Mouse (Mus musculus) heart, embryonic 15.5 days (tissue): ENCODE results near the gene Atg101. TPM values are rescaled to one million over a fixed set of nuclear protein-coding genes. Genes with fewer than 3 reads are reported as not detected.
A peak's percentile ranks its signal among the peaks of the same experiment; 100 is the strongest.

Experiments
- ATAC-seq: fragments of 200-750 bp; cut with Nextera tagmentation; replicated peaks from 2 replicates; pipeline ENCODE4 v1.8.0; 2017; ENCODE audit warnings: low read depth, moderate TSS enrichment; ENCODE audit not compliant: insufficient number of reproducible peaks, insufficient read depth, low FRiP score
- H3K27ac ChIP-seq: fragments of 300-500 bp; sonication (generic); 2 replicates; pipeline ENCODE4 v1.5.1; 2015; ENCODE audit warnings: mild to moderate bottlenecking, inconsistent platforms
- H3K27me3 ChIP-seq: fragments of 300-500 bp; sonication (generic); 2 replicates; pipeline ENCODE4 v1.6.1; 2015; ENCODE audit warnings: inconsistent platforms
- H3K36me3 ChIP-seq: fragments of 300-500 bp; sonication (generic); 2 replicates; pipeline ENCODE4 v1.6.1; 2015; ENCODE audit warnings: mild to moderate bottlenecking, inconsistent platforms
- H3K4me1 ChIP-seq: fragments of 300-500 bp; sonication (generic); replicated peaks from 2 replicates; pipeline ENCODE4 v1.6.1; 2015; ENCODE audit warnings: inconsistent platforms
- H3K4me2 ChIP-seq: fragments of 300-500 bp; sonication (generic); 2 replicates; pipeline ENCODE4 v1.6.1; 2015; ENCODE audit warnings: inconsistent platforms, mild to moderate bottlenecking, moderate library complexity
- H3K4me3 ChIP-seq: fragments of 300-500 bp; sonication (generic); 2 replicates; pipeline ENCODE4 v1.5.1; 2015; ENCODE audit warnings: mild to moderate bottlenecking, inconsistent platforms
- H3K9ac ChIP-seq: fragments of 300-500 bp; sonication (generic); 2 replicates; pipeline ENCODE4 v1.6.1; 2015; ENCODE audit warnings: mild to moderate bottlenecking, inconsistent platforms
- H3K9me3 ChIP-seq: fragments of 300-500 bp; sonication (generic); replicated peaks from 2 replicates; pipeline ENCODE4 v1.6.1; 2016; ENCODE audit warnings: inconsistent platforms
- WGBS: fragments of 180-500 bp; shearing (Covaris S2); methylation state at CpG from one replicate; pipeline ENCODE4 v1.1.7; 2015; ENCODE audit warnings: mixed read lengths; 5-methylcytosine and 5-hydroxymethylcytosine counted together
- polyA plus RNA-seq: library from polyadenylated mRNA; unstranded; fragments of >200 nt; fragmentation: Nextera tagmentation; extraction: Ambion mirVana; gene quantifications from 2 replicates; pipeline ENCODE4 v1.2.1, GENCODE M21; 2015

The Atg101 gene
- polyA plus RNA-seq, 1 experiment from 2014 or later, result 52.0 TPM

DNA sequence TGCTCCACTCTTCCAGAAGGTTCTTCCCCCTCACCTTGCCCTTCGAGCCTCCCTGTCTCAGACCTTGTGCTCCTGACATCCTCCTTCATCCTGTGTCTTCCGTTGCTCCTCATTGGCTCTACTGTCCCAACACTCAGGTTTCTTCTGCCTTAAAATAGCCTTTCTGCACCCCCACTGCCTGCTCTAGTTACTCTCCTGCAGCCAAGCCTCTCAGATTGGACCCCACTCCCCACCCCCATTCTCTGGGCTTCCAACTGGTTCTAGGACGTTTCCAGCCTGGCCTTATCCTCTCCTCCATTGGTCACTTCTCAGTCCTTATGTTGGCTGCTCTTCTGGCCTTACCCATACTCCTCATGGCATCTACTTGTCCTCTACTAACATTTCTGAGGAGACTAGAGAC, 18.1 kb downstream of the Atg101 start:
- WGBS, result 81% methylated on average over 3 of the region's 3 CpGs
- Histone ChIP-seq H3K4me3 (no peak overlapping the region), H3K36me3 (no peaks in the 10 kb centered on the region), H3K9ac (no peak overlapping the region), H3K9me3 (no peaks in the 10 kb centered on the region), H3K4me1 (peaks cover 22% of the 10 kb centered on the region), H3K27me3 (no peaks in the 10 kb centered on the region), H3K4me2 (no peak overlapping the region), H3K27ac (no peak overlapping the region)
- no peak for ATAC-seq

DNA sequence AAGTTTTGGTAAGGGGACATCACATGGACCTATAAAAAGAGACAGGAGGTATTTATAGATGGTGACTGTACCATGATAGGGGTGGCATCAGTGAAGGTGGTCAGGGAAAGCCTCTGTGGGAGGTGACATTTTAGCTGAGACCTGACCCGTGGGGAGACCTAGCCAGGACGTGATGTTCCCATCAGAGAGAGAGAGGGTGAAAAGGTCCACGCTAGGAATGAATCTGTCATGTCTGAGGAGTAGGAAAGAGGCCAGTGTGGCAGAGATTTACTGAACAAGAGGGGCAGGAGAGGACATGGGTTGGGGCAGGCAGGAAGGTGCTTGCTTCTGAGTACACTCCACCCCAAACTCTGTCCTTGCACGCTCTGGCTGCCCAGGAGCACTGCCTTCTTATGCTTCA, 19.8 kb downstream of the Atg101 start:
- H3K4me3 ChIP-seq, result no peak overlapping the region
- H3K27ac ChIP-seq, result no peak overlapping the region
- no peak overlapping the region for H3K9ac ChIP-seq
- no peaks in the 10 kb centered on the region for H3K36me3 ChIP-seq
- no peak for ATAC-seq
- no peaks in the 10 kb centered on the region for H3K27me3 ChIP-seq
- peaks cover 13% of the 10 kb centered on the region for H3K4me1 ChIP-seq
- H3K4me2 ChIP-seq, result no peak overlapping the region
- WGBS, result 77% methylated on average over 4 of the region's 4 CpGs
- H3K9me3 ChIP-seq, result no peaks in the 10 kb centered on the region

DNA sequence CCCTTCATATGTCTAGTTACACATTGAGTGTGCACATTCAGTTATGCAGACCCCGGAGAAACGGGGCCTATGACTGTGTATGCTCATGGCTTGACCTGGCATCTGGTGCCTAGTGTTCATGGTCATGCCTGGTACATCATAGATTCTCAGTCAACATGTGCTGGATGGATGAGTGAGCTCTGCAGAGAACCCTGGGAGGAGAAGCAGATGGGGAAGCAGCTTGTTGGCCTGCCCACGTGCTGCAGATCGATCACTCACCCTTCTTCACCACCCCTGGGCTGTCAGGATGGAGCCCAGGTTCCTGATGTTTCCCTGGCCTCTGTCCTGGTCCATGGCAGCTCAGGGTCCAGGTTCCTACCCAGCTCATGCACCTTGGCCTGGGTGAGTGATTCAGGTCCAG, 22.4 kb downstream of the Atg101 start:
- no peak for ATAC-seq
- H3K4me3 ChIP-seq, result no peak overlapping the region
- H3K36me3 ChIP-seq, result no peaks in the 10 kb centered on the region
- H3K27ac ChIP-seq, result no peak overlapping the region
- H3K9ac ChIP-seq, result no peak overlapping the region
- no peaks in the 10 kb centered on the region for H3K27me3 ChIP-seq
- 89% methylated on average over 4 of the region's 4 CpGs for WGBS
- H3K9me3 ChIP-seq, result no peaks in the 10 kb centered on the region
- H3K4me2 ChIP-seq, result no peak overlapping the region
- peaks cover 9% of the 10 kb centered on the region; the same call in 1 of the 2 replicates for H3K4me1 ChIP-seq

GRCm38 (mm10) chr15:101308440-101309348, 24.6 kb downstream of the Atg101 start:
- Histone ChIP-seq H3K27ac (peak overlapping the region; percentile 20; the same call in 1 of the 2 replicates), H3K4me2 (no peak overlapping the region), H3K36me3 (no peaks in the 10 kb centered on the region), H3K27me3 (no peaks in the 10 kb centered on the region), H3K4me1 (peaks cover 9% of the 10 kb centered on the region; the same call in 1 of the 2 replicates), H3K9me3 (no peaks in the 10 kb centered on the region), H3K4me3 (no peak overlapping the region), H3K9ac (no peak overlapping the region)
- WGBS, result 56% methylated on average over 13 of the region's 13 CpGs
- no peak for ATAC-seq

DNA sequence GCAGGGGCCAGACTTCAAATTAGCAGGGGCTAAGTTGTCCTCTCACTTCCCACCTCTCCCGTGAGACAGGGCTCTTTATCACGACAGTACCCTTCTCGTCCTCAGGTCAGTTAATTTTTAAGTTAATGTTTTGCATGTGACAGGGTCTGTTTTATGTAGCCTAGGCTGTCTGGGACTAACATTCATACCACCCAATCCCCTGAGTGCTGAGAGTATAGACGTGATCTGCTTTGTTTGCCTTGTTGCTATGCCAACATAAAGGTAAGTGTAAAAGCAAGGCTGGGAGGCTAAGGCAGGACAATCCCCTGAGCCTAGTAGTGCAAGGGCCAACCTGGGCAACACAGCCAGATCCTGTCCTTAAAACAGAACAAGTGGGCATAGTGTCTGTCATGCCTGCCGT, 25.4 kb downstream of the Atg101 start:
- Histone ChIP-seq H3K4me1 (peaks cover 9% of the 10 kb centered on the region; the same call in 1 of the 2 replicates), H3K36me3 (no peaks in the 10 kb centered on the region), H3K4me3 (no peak overlapping the region), H3K9me3 (no peaks in the 10 kb centered on the region), H3K27me3 (no peaks in the 10 kb centered on the region), H3K4me2 (no peak overlapping the region), H3K9ac (no peak overlapping the region), H3K27ac (0 out of 2 replicates have a peak overlapping the region, but pooled peaks have one; percentile 20)
- WGBS, result 31% methylated on average over 5 of the region's 5 CpGs
- ATAC-seq, result no peak

DNA sequence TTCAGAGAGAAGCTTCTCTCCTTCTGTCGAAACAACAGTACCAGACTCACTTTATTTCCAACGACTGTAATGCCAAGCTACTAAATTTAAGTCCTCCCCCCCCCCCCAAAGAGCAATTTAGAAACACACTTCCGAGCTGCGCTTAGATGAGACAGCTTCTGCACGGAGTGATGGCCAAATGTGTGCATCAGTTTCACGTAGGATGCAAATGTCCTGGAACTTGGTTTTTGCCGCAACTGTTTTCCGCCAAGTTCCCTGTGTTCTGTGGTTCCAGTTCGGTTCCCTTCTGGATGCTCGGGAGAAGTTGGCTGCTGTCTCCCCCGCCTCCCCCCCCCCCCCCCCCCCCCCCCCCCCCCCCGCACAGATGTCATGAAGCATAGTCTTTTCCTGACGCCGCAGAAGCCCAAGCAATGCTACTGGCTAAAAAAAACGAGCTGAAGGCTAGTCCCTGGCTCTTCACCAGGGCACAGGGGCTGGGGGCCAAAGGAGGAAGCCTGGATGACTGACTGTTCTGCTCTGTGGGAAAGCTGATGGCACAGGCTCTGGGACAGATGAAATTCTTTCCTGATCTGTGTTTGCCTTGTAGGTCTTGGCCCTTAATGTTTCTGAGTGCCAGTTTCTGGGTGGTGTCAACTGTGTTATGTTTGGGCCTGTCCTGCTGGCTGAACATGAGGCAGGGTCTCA, 27.2 kb downstream of the Atg101 start:
- no peak for ATAC-seq
- peaks cover 14% of the 10 kb centered on the region; the same call in 1 of the 2 replicates for H3K4me1 ChIP-seq
- no peaks in the 10 kb centered on the region for H3K9me3 ChIP-seq
- no peak overlapping the region for H3K4me3 ChIP-seq
- H3K27me3 ChIP-seq, result no peaks in the 10 kb centered on the region
- H3K9ac ChIP-seq, result no peak overlapping the region
- H3K27ac ChIP-seq, result no peak overlapping the region
- WGBS, result 48% methylated on average over 14 of the region's 15 CpGs
- H3K4me2 ChIP-seq, result no peak overlapping the region
- no peaks in the 10 kb centered on the region for H3K36me3 ChIP-seq

- H3K27ac ChIP-seq, result no peak overlapping the region
- 65% methylated on average over 6 of the region's 6 CpGs for WGBS
Measured at GRCm38 (mm10) chr15:101312006-101312405, 27.9 kb downstream of the Atg101 start.

DNA sequence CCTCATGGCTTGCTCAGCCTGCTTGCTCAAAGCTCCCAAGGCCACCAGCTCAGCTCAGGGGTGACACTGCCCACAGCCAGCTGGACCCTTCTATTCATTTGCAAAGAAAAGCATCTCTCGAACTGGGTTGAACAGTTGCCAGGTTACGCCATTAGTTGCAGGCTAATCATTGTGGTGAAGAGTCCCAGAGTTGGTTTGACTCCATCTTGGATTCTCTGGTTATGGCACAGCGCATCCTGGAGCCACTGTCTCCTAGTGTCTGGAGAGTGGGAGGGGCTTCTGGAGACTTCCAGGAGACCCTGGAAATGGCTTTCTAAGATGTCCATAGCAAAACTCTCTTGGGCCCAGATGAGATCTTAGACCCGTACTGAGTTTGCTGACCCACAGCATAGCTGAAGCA, 31.3 kb downstream of the Atg101 start:
- Histone ChIP-seq H3K27me3 (no peaks in the 10 kb centered on the region), H3K4me1 (peaks cover 19% of the 10 kb centered on the region), H3K27ac (no peak overlapping the region), H3K9me3 (no peaks in the 10 kb centered on the region), H3K36me3 (no peaks in the 10 kb centered on the region), H3K4me3 (no peak overlapping the region), H3K9ac (no peak overlapping the region), H3K4me2 (0 out of 2 replicates have a peak overlapping the region, but pooled peaks have one; percentile 69)
- WGBS, result 78% methylated on average over 4 of the region's 4 CpGs
- ATAC-seq, result no peak

More at GRCm38 (mm10) chr15:101312006-101312405, 27.9 kb downstream of the Atg101 start:
- H3K27me3 ChIP-seq, result no peaks in the 10 kb centered on the region
- no peaks in the 10 kb centered on the region for H3K9me3 ChIP-seq
- H3K4me3 ChIP-seq, result no peak overlapping the region
- no peaks in the 10 kb centered on the region for H3K36me3 ChIP-seq
- no peak overlapping the region for H3K9ac ChIP-seq
- no peak for ATAC-seq
- no peak overlapping the region for H3K4me2 ChIP-seq
- peaks cover 14% of the 10 kb centered on the region; the same call in 1 of the 2 replicates for H3K4me1 ChIP-seq

- Histone ChIP-seq H3K9ac (no peak overlapping the region), H3K27me3 (no peaks in the 10 kb centered on the region), H3K36me3 (no peaks in the 10 kb centered on the region), H3K4me2 (peak overlapping the region; percentile 69), H3K4me3 (peak overlapping the region; percentile 46), H3K4me1 (peaks cover 22% of the 10 kb centered on the region), H3K27ac (peak overlapping the region; percentile 1; the same call in 1 of the 2 replicates), H3K9me3 (no peaks in the 10 kb centered on the region)
- 5% methylated on average over 11 of the region's 11 CpGs for WGBS
- peak; percentile 53 for ATAC-seq
Measured at GRCm38 (mm10) chr15:101315832-101316231, 31.8 kb downstream of the Atg101 start.

DNA sequence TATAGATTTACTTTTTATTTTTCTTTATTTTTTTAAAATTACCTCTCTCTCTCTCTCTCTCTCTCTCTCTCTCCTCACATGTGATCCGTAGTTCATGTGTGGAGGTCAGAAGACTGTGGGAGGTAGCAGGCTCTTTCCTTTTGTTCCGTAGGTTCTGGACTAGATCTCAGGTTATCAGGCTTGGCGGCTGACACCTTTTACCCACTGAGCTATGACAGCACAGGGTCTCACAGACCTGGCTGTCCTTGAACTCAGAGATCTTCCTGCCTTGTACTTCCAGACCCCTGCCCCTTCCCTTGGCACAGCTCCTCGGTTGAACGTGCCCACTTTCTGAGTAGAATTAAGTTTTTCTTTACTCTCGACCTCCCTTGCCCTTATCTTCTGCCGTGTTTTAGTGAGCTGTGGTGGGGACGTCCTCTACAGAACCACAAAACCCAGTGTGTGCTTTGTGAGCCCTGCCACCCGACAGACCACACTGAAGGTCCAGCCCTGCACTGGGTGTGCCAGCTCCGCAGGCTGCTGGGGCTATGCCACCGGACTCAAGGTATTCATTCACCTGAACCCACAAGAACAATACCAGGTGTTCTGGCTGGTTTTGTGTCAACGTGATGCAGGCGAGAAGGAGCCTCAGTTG, 32.3 kb downstream of the Atg101 start:
- H3K4me3 ChIP-seq, result peak overlapping the region; percentile 46
- no peaks in the 10 kb centered on the region for H3K9me3 ChIP-seq
- H3K27me3 ChIP-seq, result no peaks in the 10 kb centered on the region
- no peak for ATAC-seq
- peak overlapping the region; percentile 1; the same call in 1 of the 2 replicates for H3K27ac ChIP-seq
- peaks cover 27% of the 10 kb centered on the region for H3K4me1 ChIP-seq
- no peaks in the 10 kb centered on the region for H3K36me3 ChIP-seq
- 49% methylated on average over 13 of the region's 13 CpGs for WGBS
- no peak overlapping the region for H3K9ac ChIP-seq
- H3K4me2 ChIP-seq, result peak overlapping the region; percentile 69
